Mouse (Mus musculus) midbrain, embryonic 11.5 days (tissue): Measurements from ENCODE around the gene Fbxl18. TPM values are rescaled to one million over a fixed set of nuclear protein-coding genes. Genes with fewer than 3 reads are reported as not detected.
A peak's percentile ranks its signal among the peaks of the same experiment; 100 is the strongest.

Experiments used
- ATAC-seq: fragments of 200-750 bp; cut with Nextera tagmentation; 2 replicates; pipeline ENCODE4 v1.8.0; 2017; ENCODE audit warnings: moderate TSS enrichment, moderate library complexity; ENCODE audit not compliant: low FRiP score
- DNase-seq: peaks from one replicate; pipeline ENCODE4 v3.0.0; 2015; ENCODE audit warnings: low spot score; ENCODE audit errors: missing footprints
- H3K27ac ChIP-seq: fragments of 300-500 bp; sonication (generic); 2 replicates; pipeline ENCODE4 v1.5.1; 2014; ENCODE audit warnings: low read depth, low read length
- H3K27me3 ChIP-seq: fragments of 300-500 bp; sonication (generic); 2 replicates; pipeline ENCODE4 v1.6.1; 2014; ENCODE audit warnings: mild to moderate bottlenecking, low read length, moderate library complexity, mixed read lengths; ENCODE audit not compliant: control insufficient read depth, insufficient read depth
- H3K36me3 ChIP-seq: fragments of 300-500 bp; sonication (generic); 2 replicates; pipeline ENCODE4 v1.6.1; 2014; ENCODE audit warnings: mild to moderate bottlenecking, low read length, moderate library complexity, mixed read lengths; ENCODE audit not compliant: control insufficient read depth, insufficient read depth
- H3K4me1 ChIP-seq: fragments of 300-500 bp; sonication (generic); 2 replicates; pipeline ENCODE4 v1.6.1; 2014; ENCODE audit warnings: low read length; ENCODE audit not compliant: control insufficient read depth, insufficient read depth
- H3K4me2 ChIP-seq: fragments of 300-500 bp; sonication (generic); 2 replicates; pipeline ENCODE4 v1.6.1; 2014; ENCODE audit warnings: mild to moderate bottlenecking, moderate library complexity
- H3K4me3 ChIP-seq: fragments of 300-500 bp; sonication (generic); 2 replicates; pipeline ENCODE4 v1.5.1; 2014; ENCODE audit warnings: low read depth, low read length
- H3K9ac ChIP-seq: fragments of 300-500 bp; sonication (generic); 2 replicates; pipeline ENCODE4 v1.6.1; 2014; ENCODE audit warnings: low read length
- H3K9me3 ChIP-seq: fragments of 300-500 bp; sonication (generic); 2 replicates; pipeline ENCODE4 v1.6.1; 2016; ENCODE audit warnings: low read length; ENCODE audit not compliant: control insufficient read depth
- WGBS: fragments of 180-500 bp; shearing (Covaris S2); extraction: QIAGEN DNeasy Blood & Tissue Kit; methylation state at CpG from one replicate; pipeline ENCODE4 v1.1.7; 2014; 5-methylcytosine and 5-hydroxymethylcytosine counted together
- polyA plus RNA-seq: library from polyadenylated mRNA; unstranded; fragments of >200 nt; fragmentation: Nextera tagmentation; extraction: Ambion mirVana; gene quantifications from 2 replicates; pipeline ENCODE4 v1.2.1, GENCODE M21; 2014

The Fbxl18 gene
- polyA plus RNA-seq, 1 experiment from 2014 or later = 11.8 TPM

GRCm38 (mm10) chr5:142880246-142880645 is 15.0 kb downstream of the Fbxl18 start:
- H3K27me3 ChIP-seq = no peaks in the 10 kb centered on the region
- no peak overlapping the region for H3K4me2 ChIP-seq
- H3K4me3 ChIP-seq = no peak overlapping the region
- peaks cover 18% of the 10 kb centered on the region for H3K4me1 ChIP-seq
- H3K36me3 ChIP-seq = peaks cover 8% of the 10 kb centered on the region
- DNase-seq (no peak), ATAC-seq (no peak)
- no peaks in the 10 kb centered on the region for H3K9me3 ChIP-seq
- no peak overlapping the region for H3K27ac ChIP-seq
- 79% methylated on average over 6 of the region's 6 CpGs for WGBS
- peak overlapping the region; percentile 1; the same call in 1 of the 2 replicates for H3K9ac ChIP-seq

DNA sequence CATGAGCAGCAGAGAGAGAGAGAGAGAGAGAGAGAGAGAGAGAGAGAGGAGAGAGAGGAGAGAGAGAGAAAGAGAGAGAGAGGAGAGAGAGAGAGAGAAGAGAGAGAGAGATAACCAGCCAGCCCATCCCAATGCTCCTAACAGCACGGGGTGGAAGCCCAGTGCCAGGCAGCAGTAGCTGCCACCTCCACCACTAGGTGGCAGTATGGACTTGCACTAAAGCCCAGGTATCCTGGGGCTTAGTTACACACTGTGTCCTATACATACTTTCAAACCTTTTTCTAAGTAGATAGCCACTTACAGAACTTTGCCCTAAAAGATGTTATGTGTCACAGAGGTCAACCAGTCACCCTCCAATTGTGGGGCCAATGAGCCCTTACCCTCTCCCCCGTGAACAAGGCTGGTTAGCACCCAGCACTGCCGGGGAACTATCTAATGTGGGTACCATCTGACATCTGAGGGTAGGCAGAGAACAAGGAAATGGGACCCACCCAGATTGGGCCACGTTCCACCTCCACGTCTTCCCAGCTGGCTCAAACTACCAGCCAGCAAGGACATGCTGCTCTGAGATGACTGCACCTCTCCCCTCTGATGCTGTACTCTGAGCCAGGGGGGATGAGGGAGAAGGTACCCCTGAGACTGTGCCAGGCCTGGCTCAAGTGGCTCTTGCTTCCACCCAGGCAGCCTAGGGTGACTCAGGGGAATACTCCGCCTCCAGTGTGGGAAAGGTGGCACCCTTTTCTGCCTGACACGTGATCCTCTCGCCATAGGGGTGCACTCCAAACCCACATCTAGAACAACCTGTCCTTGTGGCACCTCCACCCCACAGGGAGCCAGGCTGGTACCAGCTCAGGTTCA is 15.7 kb downstream of the Fbxl18 start:
- Histone ChIP-seq H3K9me3 (no peaks in the 10 kb centered on the region), H3K27me3 (no peaks in the 10 kb centered on the region), H3K4me2 (no peak overlapping the region), H3K4me1 (peaks cover 18% of the 10 kb centered on the region), H3K9ac (no peak overlapping the region), H3K27ac (no peak overlapping the region), H3K36me3 (peaks cover 1% of the 10 kb centered on the region), H3K4me3 (no peak overlapping the region)
- peak; percentile 94 for DNase-seq
- 67% methylated on average over 8 of the region's 8 CpGs for WGBS
- ATAC-seq = peak; percentile 61; the same call in 1 of the 2 replicates

- no peaks in the 10 kb centered on the region; the same call in 1 of the 2 replicates for H3K36me3 ChIP-seq
- DNase-seq (no peak), ATAC-seq (no peak; the same call in 1 of the 2 replicates)
- peaks cover 18% of the 10 kb centered on the region for H3K4me1 ChIP-seq
- no peak overlapping the region for H3K27ac ChIP-seq
- 93% methylated on average over 15 of the region's 15 CpGs for WGBS
- H3K4me3 ChIP-seq = no peak overlapping the region
- H3K4me2 ChIP-seq = no peak overlapping the region
- H3K9ac ChIP-seq = no peak overlapping the region
- H3K9me3 ChIP-seq = no peaks in the 10 kb centered on the region
- H3K27me3 ChIP-seq = no peaks in the 10 kb centered on the region
Measured at GRCm38 (mm10) chr5:142878570-142878969, 16.7 kb downstream of the Fbxl18 start.

DNA sequence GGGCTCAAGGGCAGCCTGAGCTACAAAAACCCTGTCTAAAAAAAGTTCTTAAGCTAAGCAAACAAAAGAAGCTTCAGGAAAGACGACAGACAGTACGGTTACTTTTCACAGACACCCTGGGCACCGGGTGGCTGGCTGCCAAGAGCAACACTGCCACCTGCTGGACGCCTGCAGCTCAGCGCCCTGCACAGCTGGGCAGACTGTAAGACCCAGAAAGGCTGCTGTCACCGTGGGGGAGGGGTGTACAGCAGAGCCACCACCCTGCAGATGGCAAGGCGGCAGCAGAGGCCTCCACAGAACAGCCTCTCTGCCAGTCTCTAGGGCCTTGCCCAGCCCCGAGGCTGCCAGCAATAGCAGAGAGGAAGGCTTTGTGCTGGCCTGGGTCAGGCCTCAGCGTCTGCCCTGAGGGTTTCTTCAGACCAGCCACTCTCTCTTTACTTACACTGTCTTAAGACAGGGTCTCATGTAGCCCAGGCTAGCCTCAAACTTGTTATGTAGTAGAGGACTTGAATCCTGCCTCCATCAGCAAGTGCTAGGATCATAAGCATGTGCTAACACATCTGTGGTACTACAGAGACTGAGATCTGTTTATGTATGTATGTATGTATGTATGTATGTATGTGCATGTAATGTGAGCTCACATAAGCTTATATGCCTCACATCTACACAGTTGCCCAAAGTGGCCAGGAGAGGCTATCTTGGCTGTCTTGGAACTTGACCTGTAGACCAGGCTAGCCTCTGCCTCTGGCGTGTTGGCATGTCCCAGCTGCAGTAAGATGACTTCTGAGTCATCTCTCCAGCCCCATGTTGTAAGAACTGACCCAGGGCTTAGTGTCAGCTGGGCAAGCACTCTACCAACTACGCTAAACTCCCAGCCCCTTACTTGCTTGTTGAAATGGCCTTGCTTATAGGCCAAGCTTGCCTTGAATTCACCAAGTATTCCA is 17.6 kb downstream of the Fbxl18 start:
- Histone ChIP-seq H3K4me3 (no peak overlapping the region), H3K4me2 (no peak overlapping the region), H3K36me3 (no peaks in the 10 kb centered on the region; the same call in 1 of the 2 replicates), H3K4me1 (peaks cover 18% of the 10 kb centered on the region), H3K27me3 (no peaks in the 10 kb centered on the region), H3K27ac (no peak overlapping the region), H3K9ac (no peak overlapping the region), H3K9me3 (no peaks in the 10 kb centered on the region)
- ATAC-seq (peak; percentile 76), DNase-seq (peak; percentile 98)
- WGBS = 31% methylated on average over 11 of the region's 11 CpGs

DNA sequence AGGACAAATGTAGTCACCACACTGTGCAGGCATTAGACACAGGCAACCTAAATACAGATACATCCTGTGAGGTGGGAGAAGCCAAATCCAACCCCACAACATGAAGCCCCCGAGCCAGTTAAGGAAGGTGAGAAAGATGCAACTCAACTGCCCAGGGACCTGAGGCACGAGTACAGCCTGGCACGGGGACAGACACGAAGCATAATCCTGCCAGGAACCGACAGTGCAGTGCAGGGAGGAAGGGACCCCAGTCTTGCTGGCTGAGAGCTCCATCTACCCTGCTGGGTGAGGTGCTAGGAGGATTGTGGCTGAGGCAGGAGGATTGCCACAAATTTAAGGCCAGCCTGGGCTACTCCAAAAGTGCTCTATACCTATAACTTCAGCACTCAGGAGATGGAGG is 18.3 kb downstream of the Fbxl18 start:
- ATAC-seq (0 out of 2 replicates have a peak, but pooled peaks have one; percentile 2), DNase-seq (no peak)
- 94% methylated on average over 5 of the region's 5 CpGs for WGBS
- Histone ChIP-seq H3K4me2 (no peak overlapping the region), H3K4me1 (peaks cover 16% of the 10 kb centered on the region), H3K9me3 (no peaks in the 10 kb centered on the region), H3K27ac (no peak overlapping the region), H3K9ac (no peak overlapping the region), H3K4me3 (no peak overlapping the region), H3K36me3 (peaks cover 2% of the 10 kb centered on the region; the same call in 1 of the 2 replicates), H3K27me3 (no peaks in the 10 kb centered on the region)

- Histone ChIP-seq H3K4me2 (no peak overlapping the region), H3K27me3 (no peaks in the 10 kb centered on the region), H3K9me3 (no peaks in the 10 kb centered on the region), H3K9ac (no peak overlapping the region), H3K36me3 (peaks cover 6% of the 10 kb centered on the region; the same call in 1 of the 2 replicates), H3K4me3 (no peak overlapping the region), H3K4me1 (peaks cover 2% of the 10 kb centered on the region; the same call in 1 of the 2 replicates), H3K27ac (no peak overlapping the region)
- 95% methylated on average over 10 of the region's 10 CpGs for WGBS
- DNase-seq = no peak
- ATAC-seq = no peak
Measured at GRCm38 (mm10) chr5:142875513-142875905, 19.7 kb downstream of the Fbxl18 start.

DNA sequence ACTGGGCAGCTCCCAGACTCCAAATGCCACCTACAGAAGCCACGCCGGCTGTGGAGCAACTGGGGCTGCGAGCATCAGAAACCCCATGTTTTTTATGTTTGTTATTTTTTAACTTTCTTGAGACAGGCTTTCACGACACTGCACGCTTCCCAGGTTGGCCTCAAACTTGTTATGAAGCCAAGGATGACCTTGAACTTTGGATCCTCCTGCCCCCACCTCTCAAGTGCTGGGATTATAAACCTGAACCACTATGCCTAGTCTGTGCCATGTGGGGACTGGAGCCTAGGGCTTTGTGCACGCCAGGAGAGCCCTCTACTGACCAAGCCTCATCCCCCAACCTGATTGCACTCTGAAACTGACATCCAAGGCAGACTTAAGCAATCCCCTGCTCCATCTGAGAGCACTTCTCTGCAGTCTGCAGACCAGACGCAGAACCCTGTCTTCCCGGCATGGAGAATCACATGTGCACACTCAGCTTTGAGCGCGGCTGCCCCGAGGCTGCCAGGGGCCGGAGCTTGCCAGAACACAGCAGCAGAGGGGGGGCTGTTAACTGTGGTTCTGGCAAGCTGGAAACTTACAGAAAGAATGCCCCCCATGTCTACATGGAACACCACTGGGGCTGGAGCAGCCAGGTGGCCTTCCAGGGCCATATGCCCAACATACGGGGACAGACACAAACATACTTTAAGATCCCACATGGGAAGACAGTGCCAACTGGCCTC is 20.3 kb downstream of the Fbxl18 start:
- Histone ChIP-seq H3K9me3 (no peaks in the 10 kb centered on the region), H3K36me3 (peaks cover 7% of the 10 kb centered on the region; the same call in 1 of the 2 replicates), H3K27ac (no peak overlapping the region), H3K4me2 (no peak overlapping the region), H3K27me3 (no peaks in the 10 kb centered on the region), H3K4me1 (no peaks in the 10 kb centered on the region), H3K9ac (no peak overlapping the region), H3K4me3 (no peak overlapping the region)
- DNase-seq (no peak), ATAC-seq (no peak)
- WGBS = 89% methylated on average over 13 of the region's 13 CpGs

GRCm38 (mm10) chr5:142873718-142874117 is 21.5 kb downstream of the Fbxl18 start:
- H3K9me3 ChIP-seq = no peaks in the 10 kb centered on the region
- DNase-seq = no peak
- 96% methylated on average over 7 of the region's 7 CpGs for WGBS
- ATAC-seq = no peak
- H3K27me3 ChIP-seq = no peaks in the 10 kb centered on the region
- H3K4me2 ChIP-seq = no peak overlapping the region
- H3K4me1 ChIP-seq = no peaks in the 10 kb centered on the region
- H3K4me3 ChIP-seq = no peak overlapping the region
- H3K27ac ChIP-seq = no peak overlapping the region
- no peak overlapping the region for H3K9ac ChIP-seq
- peaks cover 7% of the 10 kb centered on the region; the same call in 1 of the 2 replicates for H3K36me3 ChIP-seq
